Mouse (Mus musculus): ENCODE data around the gene Cd22. TPM values are rescaled to one million over a fixed set of nuclear protein-coding genes. Genes with fewer than 3 reads are reported as not detected.

The Cd22 gene
- total RNA-seq, 2 experiments from 2014 or later, result 0.70 TPM

- no peak for DNase-seq (ENCODE audit: low spot score in 2 of 2)
Measured at GRCm38 (mm10) chr7:30821532-30821931, 58.6 kb downstream of the Cd22 start.

- DNase-seq (ENCODE audit: low spot score in 2 of 2), result no peak
Measured at GRCm38 (mm10) chr7:30820854-30821445, 59.2 kb downstream of the Cd22 start.

GRCm38 (mm10) chr7:30820131-30820530 is 60.0 kb downstream of the Cd22 start:
- DNase-seq (ENCODE audit: low spot score in 2 of 2), result no peak

Other genes starting within 250 kb of the Cd22 start
- gene Etv2, start 244.5 kb downstream of the Cd22 start, total RNA-seq (2021), result not detected
- 10 to 100 TPM; 84.9 to 86.7 TPM for gene Rbm42, start 230.0 kb downstream of the Cd22 start, total RNA-seq (2021)
- 1 to 10 TPM; 6.9 to 7.9 TPM for gene Haus5, start 215.3 kb downstream of the Cd22 start, total RNA-seq (2021)
- not detected for gene Pmis2, start 208.7 kb downstream of the Cd22 start, total RNA-seq (2021)
- gene 2200002J24Rik, start 181.4 kb downstream of the Cd22 start, total RNA-seq (2021), result 1 to 10 TPM; 2.7 to 6.4 TPM
- 1 to 10 TPM; 1.3 to 2.6 TPM for gene Atp4a, start 168.1 kb downstream of the Cd22 start, total RNA-seq (2021)
- 100 to 1,000 TPM; 197 to 214 TPM for gene Tmem147, start 150.8 kb downstream of the Cd22 start, total RNA-seq (2021)
- gene Gapdhs, start 136.7 kb downstream of the Cd22 start, total RNA-seq (2021), result under 1 TPM in 1 of 2 experiments, not detected in 1; 0.20 TPM
- 100 to 1,000 TPM; 145 to 483 TPM for gene Sbsn, start 128.9 kb downstream of the Cd22 start, total RNA-seq (2021)
- 1 to 10 TPM; 4.2 to 6.0 TPM for gene Dmkn, start 116.6 kb downstream of the Cd22 start, total RNA-seq (2021)
- 1 to 10 TPM in 1 of 2 experiments, not detected in 1; 2.5 TPM for gene Krtdap, start 92.4 kb downstream of the Cd22 start, total RNA-seq (2021)
- 10 to 100 TPM in 1 of 2 experiments, 1 to 10 TPM in 1; 1.6 to 10.5 TPM for gene Ffar2, start 56.6 kb downstream of the Cd22 start, total RNA-seq (2021)
- gene Ffar3, start 24.2 kb downstream of the Cd22 start, total RNA-seq (2021), result under 1 TPM; 0.23 to 0.26 TPM
- gene Ffar1, start 18.8 kb downstream of the Cd22 start, total RNA-seq (2021), result not detected
- gene Mag, start 34.5 kb upstream of the Cd22 start, total RNA-seq (2021), result under 1 TPM; 0.38 to 0.40 TPM
- gene Hamp2, start 44.3 kb upstream of the Cd22 start, total RNA-seq (2021), result 1 to 10 TPM in 1 of 2 experiments, not detected in 1; 3.4 TPM
- gene Hamp, start 63.7 kb upstream of the Cd22 start, total RNA-seq (2021), result 1 to 10 TPM in 1 of 2 experiments, not detected in 1; 4.3 TPM
- gene Usf2, start 76.5 kb upstream of the Cd22 start, total RNA-seq (2021), result 100 to 1,000 TPM; 104 to 122 TPM
- gene Lsr, start 93.1 kb upstream of the Cd22 start, total RNA-seq (2021), result 10 to 100 TPM in 1 of 2 experiments, 1 to 10 TPM in 1; 6.8 to 19.1 TPM
- under 1 TPM; 0.61 to 0.66 TPM for gene Fam187b, start 93.4 kb upstream of the Cd22 start, total RNA-seq (2021)
- gene Fxyd5, start 162.1 kb upstream of the Cd22 start, total RNA-seq (2021), result 10 to 100 TPM; 45.1 to 82.7 TPM
- gene Fxyd7, start 171.1 kb upstream of the Cd22 start, total RNA-seq (2021), result 1 to 10 TPM; 1.9 to 2.3 TPM
- 100 to 1,000 TPM; 193 to 280 TPM for gene Fxyd1, start 176.9 kb upstream of the Cd22 start, total RNA-seq (2021)
- gene Lgi4, start 179.0 kb upstream of the Cd22 start, total RNA-seq (2021), result 1 to 10 TPM; 3.0 to 8.1 TPM
- gene Fxyd3, start 196.4 kb upstream of the Cd22 start, total RNA-seq (2021), result 1 to 10 TPM; 1.4 to 4.4 TPM
- gene Hpn, start 234.9 kb upstream of the Cd22 start, total RNA-seq (2021), result 1 to 10 TPM; 1.2 to 1.4 TPM
- 10 to 100 TPM; 13.5 to 24.9 TPM for gene Scn1b, start 246.7 kb upstream of the Cd22 start, total RNA-seq (2021)